Mouse (Mus musculus): Measurements from ENCODE around the gene Mcm8. TPM values are rescaled to one million over a fixed set of nuclear protein-coding genes. Genes with fewer than 3 reads are reported as not detected.

Mcm8 gene
- polyA plus RNA-seq (2012; rRNA removed): 3.1 and 3.5 TPM in 2 replicates

GRCm38 (mm10) chr2:132815608-132816314 lies at the start of gene Mcm8, which contains the start of gene Trmt6:
Gene Mcm8, plus strand, starts transcription at chr2:132816141.
Gene Trmt6, minus strand, starts transcription at chr2:132816055.
- peak; percentile 86 to 91 for DNase-seq (ENCODE audit: extremely low spot score in 1 of 2, low spot score in 1 of 2)

- DNase-seq (ENCODE audit: extremely low spot score in 1 of 2, low spot score in 1 of 2): no peak
Observed at GRCm38 (mm10) chr2:132770822-132771221, 45.1 kb upstream of the Mcm8 start.

- DNase-seq (ENCODE audit: extremely low spot score in 1 of 2, low spot score in 1 of 2): no peak
Observed at GRCm38 (mm10) chr2:132780978-132781377, 35.0 kb upstream of the Mcm8 start, which contains the start of gene Chgb. Gene Chgb, plus strand, starts transcription at chr2:132781278.

- peak; percentile 57 to 87 for DNase-seq (ENCODE audit: extremely low spot score in 1 of 2, low spot score in 1 of 2)
Observed at GRCm38 (mm10) chr2:132781439-132782068, 34.4 kb upstream of the Mcm8 start.

- DNase-seq (ENCODE audit: extremely low spot score in 1 of 2, low spot score in 1 of 2): no peak
Observed at GRCm38 (mm10) chr2:132784039-132784438, 31.9 kb upstream of the Mcm8 start.

- DNase-seq (ENCODE audit: extremely low spot score in 1 of 2, low spot score in 1 of 2): no peak
Observed at GRCm38 (mm10) chr2:132793441-132794203, 22.3 kb upstream of the Mcm8 start.

- no peak for DNase-seq (ENCODE audit: extremely low spot score in 1 of 2, low spot score in 1 of 2)
Observed at GRCm38 (mm10) chr2:132794204-132794586, 21.7 kb upstream of the Mcm8 start.

- DNase-seq (ENCODE audit: extremely low spot score in 1 of 2, low spot score in 1 of 2): no peak
Observed at GRCm38 (mm10) chr2:132802976-132803375, 13.0 kb upstream of the Mcm8 start.

- DNase-seq (ENCODE audit: extremely low spot score in 1 of 2, low spot score in 1 of 2): no peak
Observed at GRCm38 (mm10) chr2:132841071-132841470, 25.1 kb downstream of the Mcm8 start.

- peak; percentile 89 to 99 for DNase-seq (ENCODE audit: extremely low spot score in 1 of 2, low spot score in 1 of 2)
Observed at GRCm38 (mm10) chr2:132846407-132847358, 30.7 kb downstream of the Mcm8 start, which contains the start of gene Crls1. Gene Crls1, plus strand, starts transcription at chr2:132846666.

- DNase-seq (ENCODE audit: extremely low spot score in 1 of 2, low spot score in 1 of 2): no peak
Observed at GRCm38 (mm10) chr2:132847581-132847980, 31.6 kb downstream of the Mcm8 start.

- no peak for DNase-seq (ENCODE audit: extremely low spot score in 1 of 2, low spot score in 1 of 2)
Observed at GRCm38 (mm10) chr2:132848361-132848760, 32.4 kb downstream of the Mcm8 start.

GRCm38 (mm10) chr2:132849141-132849540 lies 33.2 kb downstream of the Mcm8 start:
- peak in 1 of 2 experiments; percentile 10 for DNase-seq (ENCODE audit: extremely low spot score in 1 of 2, low spot score in 1 of 2)

- DNase-seq (ENCODE audit: extremely low spot score in 1 of 2, low spot score in 1 of 2): peak in 1 of 2 experiments; percentile 15
Observed at GRCm38 (mm10) chr2:132853051-132853450, 37.1 kb downstream of the Mcm8 start.

GRCm38 (mm10) chr2:132856333-132856732 lies 40.4 kb downstream of the Mcm8 start:
- DNase-seq (ENCODE audit: extremely low spot score in 1 of 2, low spot score in 1 of 2): no peak

GRCm38 (mm10) chr2:132860435-132860834 lies 44.5 kb downstream of the Mcm8 start:
- DNase-seq (ENCODE audit: extremely low spot score in 1 of 2, low spot score in 1 of 2): no peak

- DNase-seq (ENCODE audit: extremely low spot score in 1 of 2, low spot score in 1 of 2): no peak
Observed at GRCm38 (mm10) chr2:132861456-132861855, 45.5 kb downstream of the Mcm8 start.

- DNase-seq (ENCODE audit: extremely low spot score in 1 of 2, low spot score in 1 of 2): no peak
Observed at GRCm38 (mm10) chr2:132863325-132863724, 47.4 kb downstream of the Mcm8 start.

- DNase-seq (ENCODE audit: extremely low spot score in 1 of 2, low spot score in 1 of 2): no peak
Observed at GRCm38 (mm10) chr2:132867521-132867920, 51.6 kb downstream of the Mcm8 start.

GRCm38 (mm10) chr2:132869682-132870081 lies 53.7 kb downstream of the Mcm8 start:
- DNase-seq (ENCODE audit: extremely low spot score in 1 of 2, low spot score in 1 of 2): no peak
